Mouse (Mus musculus) kidney, embryonic 16.5 days (tissue): Measurements from ENCODE around the gene Reln. TPM values are rescaled to one million over a fixed set of nuclear protein-coding genes. Genes with fewer than 3 reads are reported as not detected.

ENCODE experiments used
- ATAC-seq: fragments of 200-750 bp; cut with Nextera tagmentation; 2 replicates; pipeline ENCODE4 v1.8.0; 2017; ENCODE audit warnings: moderate TSS enrichment; ENCODE audit not compliant: low FRiP score, low TSS enrichment
- H3K27ac ChIP-seq: fragments of 300-500 bp; sonication (generic); 2 replicates; pipeline ENCODE4 v1.5.1; 2014; ENCODE audit warnings: low read length
- H3K27me3 ChIP-seq: fragments of 300-500 bp; sonication (generic); 2 replicates; pipeline ENCODE4 v1.6.1; 2014; ENCODE audit warnings: low read length, control low read depth, mixed read lengths; ENCODE audit not compliant: insufficient read depth
- H3K36me3 ChIP-seq: fragments of 300-500 bp; sonication (generic); 2 replicates; pipeline ENCODE4 v1.6.1; 2014; ENCODE audit warnings: low read length, control low read depth, mixed read lengths; ENCODE audit not compliant: insufficient read depth
- H3K4me1 ChIP-seq: fragments of 300-500 bp; sonication (generic); 2 replicates; pipeline ENCODE4 v1.6.1; 2014; ENCODE audit warnings: low read length, control low read depth, mixed read lengths; ENCODE audit not compliant: insufficient read depth
- H3K4me2 ChIP-seq: fragments of 300-500 bp; sonication (generic); replicated peaks from 2 replicates; pipeline ENCODE4 v1.6.1; 2014; ENCODE audit warnings: low read depth, low read length
- H3K4me3 ChIP-seq: fragments of 300-500 bp; sonication (generic); 2 replicates; pipeline ENCODE4 v1.5.1; 2014; ENCODE audit warnings: mild to moderate bottlenecking, low read length
- H3K9ac ChIP-seq: fragments of 300-500 bp; sonication (generic); replicated peaks from 2 replicates; pipeline ENCODE4 v1.6.1; 2014; ENCODE audit warnings: low read length
- H3K9me3 ChIP-seq: fragments of 300-500 bp; sonication (generic); 2 replicates; pipeline ENCODE4 v1.6.1; 2016; ENCODE audit warnings: low read length, control low read depth
- WGBS: fragments of 180-500 bp; shearing (Covaris S2); extraction: QIAGEN DNeasy Blood & Tissue Kit; methylation state at CpG from one replicate; pipeline ENCODE4 v1.1.7; 2014; 5-methylcytosine and 5-hydroxymethylcytosine counted together
- polyA plus RNA-seq: library from polyadenylated mRNA; unstranded; fragments of >200 nt; fragmentation: Nextera tagmentation; extraction: Ambion mirVana; gene quantifications from 2 replicates; pipeline ENCODE4 v1.2.1, GENCODE M21; 2015

The Reln gene
- polyA plus RNA-seq, 1 experiment from 2014 or later, result 15.9 TPM

- no peak overlapping the region for H3K27ac ChIP-seq
- H3K4me2 ChIP-seq, result no peak overlapping the region
- no peaks in the 10 kb centered on the region for H3K36me3 ChIP-seq
- H3K4me3 ChIP-seq, result peak overlapping the region; percentile 3; the same call in 1 of the 2 replicates
- no peaks in the 10 kb centered on the region for H3K9me3 ChIP-seq
- peaks cover 22% of the 10 kb centered on the region for H3K4me1 ChIP-seq
- H3K9ac ChIP-seq, result no peak overlapping the region
- peaks cover 67% of the 10 kb centered on the region for H3K27me3 ChIP-seq
- WGBS, result 67% methylated on average over 7 of the region's 7 CpGs
- no peak for ATAC-seq
These were observed 2.0 kb downstream of the Reln start for GRCm38 (mm10) chr5:22342461-22342860.

GRCm38 (mm10) chr5:22340991-22341390 lies 3.5 kb downstream of the Reln start:
- no peak for ATAC-seq
- peaks cover 52% of the 10 kb centered on the region for H3K27me3 ChIP-seq
- H3K36me3 ChIP-seq, result no peaks in the 10 kb centered on the region
- WGBS, result 86% methylated on average over 8 of the region's 8 CpGs
- no peak overlapping the region for H3K4me2 ChIP-seq
- H3K9me3 ChIP-seq, result no peaks in the 10 kb centered on the region
- no peak overlapping the region for H3K4me3 ChIP-seq
- peaks cover 21% of the 10 kb centered on the region for H3K4me1 ChIP-seq
- no peak overlapping the region for H3K9ac ChIP-seq
- H3K27ac ChIP-seq, result no peak overlapping the region

GRCm38 (mm10) chr5:22335408-22335807 lies 9.1 kb downstream of the Reln start:
- Histone ChIP-seq H3K4me1 (no peaks in the 10 kb centered on the region; the same call in 1 of the 2 replicates), H3K4me2 (no peak overlapping the region), H3K9ac (no peak overlapping the region), H3K4me3 (no peak overlapping the region), H3K27ac (no peak overlapping the region), H3K9me3 (peaks cover 7% of the 10 kb centered on the region), H3K27me3 (peaks cover 5% of the 10 kb centered on the region; the same call in 1 of the 2 replicates), H3K36me3 (0 out of 2 replicates have a peak, but pooled peaks cover 4% of the 10 kb centered on the region)
- ATAC-seq, result peak; percentile 54; the same call in 1 of the 2 replicates
- 31% methylated on average over 3 of the region's 3 CpGs for WGBS

- 0 out of 2 replicates have a peak, but pooled peaks cover 4% of the 10 kb centered on the region for H3K36me3 ChIP-seq
- no peaks in the 10 kb centered on the region; the same call in 1 of the 2 replicates for H3K4me1 ChIP-seq
- H3K9ac ChIP-seq, result no peak overlapping the region
- no peak overlapping the region for H3K4me3 ChIP-seq
- no peak overlapping the region for H3K27ac ChIP-seq
- no peak overlapping the region for H3K4me2 ChIP-seq
- WGBS, result 35% methylated on average over 5 of the region's 5 CpGs
- peaks cover 7% of the 10 kb centered on the region for H3K9me3 ChIP-seq
- no peak for ATAC-seq
- no peaks in the 10 kb centered on the region for H3K27me3 ChIP-seq
These were observed 13.7 kb downstream of the Reln start for GRCm38 (mm10) chr5:22330802-22331201.

GRCm38 (mm10) chr5:22328431-22329359 lies 15.8 kb downstream of the Reln start:
- WGBS, result 86% methylated on average over 8 of the region's 8 CpGs
- Histone ChIP-seq H3K4me3 (no peak overlapping the region), H3K4me1 (no peaks in the 10 kb centered on the region)

GRCm38 (mm10) chr5:22327170-22327569 lies 17.3 kb downstream of the Reln start:
- no peaks in the 10 kb centered on the region for H3K4me1 ChIP-seq
- ATAC-seq, result no peak
- no peak overlapping the region for H3K4me3 ChIP-seq
- no peaks in the 10 kb centered on the region for H3K36me3 ChIP-seq
- H3K4me2 ChIP-seq, result no peak overlapping the region
- no peak overlapping the region for H3K9ac ChIP-seq
- no peak overlapping the region for H3K27ac ChIP-seq
- no peaks in the 10 kb centered on the region for H3K27me3 ChIP-seq
- 82% methylated on average over 3 of the region's 3 CpGs for WGBS
- no peaks in the 10 kb centered on the region for H3K9me3 ChIP-seq

More at GRCm38 (mm10) chr5:22328431-22329359, 15.8 kb downstream of the Reln start:
- no peak for ATAC-seq
- Histone ChIP-seq H3K27ac (no peak overlapping the region), H3K4me2 (no peak overlapping the region), H3K27me3 (no peaks in the 10 kb centered on the region), H3K36me3 (0 out of 2 replicates have a peak, but pooled peaks cover 2% of the 10 kb centered on the region), H3K9me3 (peaks cover 5% of the 10 kb centered on the region), H3K9ac (no peak overlapping the region)

- no peaks in the 10 kb centered on the region for H3K27me3 ChIP-seq
- 92% methylated on average over 1 of the region's 1 CpGs for WGBS
- H3K4me3 ChIP-seq, result no peak overlapping the region
- H3K4me2 ChIP-seq, result no peak overlapping the region
- H3K27ac ChIP-seq, result no peak overlapping the region
- no peak for ATAC-seq
- H3K9ac ChIP-seq, result no peak overlapping the region
- H3K9me3 ChIP-seq, result no peaks in the 10 kb centered on the region
- no peaks in the 10 kb centered on the region for H3K4me1 ChIP-seq
- H3K36me3 ChIP-seq, result no peaks in the 10 kb centered on the region
These were observed 20.7 kb downstream of the Reln start for GRCm38 (mm10) chr5:22323801-22324200.

- ATAC-seq, result no peak
- H3K4me3 ChIP-seq, result no peak overlapping the region
- 86% methylated on average over 1 of the region's 1 CpGs for WGBS
These were observed 26.7 kb downstream of the Reln start for GRCm38 (mm10) chr5:22317807-22318206.

GRCm38 (mm10) chr5:22316471-22316870 lies 28.0 kb downstream of the Reln start:
- Histone ChIP-seq H3K27ac (no peak overlapping the region), H3K36me3 (no peaks in the 10 kb centered on the region), H3K9me3 (no peaks in the 10 kb centered on the region), H3K4me2 (no peak overlapping the region), H3K9ac (no peak overlapping the region), H3K4me1 (no peaks in the 10 kb centered on the region), H3K27me3 (no peaks in the 10 kb centered on the region), H3K4me3 (no peak overlapping the region)
- ATAC-seq, result no peak
- 91% methylated on average over 7 of the region's 7 CpGs for WGBS

More at GRCm38 (mm10) chr5:22317807-22318206, 26.7 kb downstream of the Reln start:
- Histone ChIP-seq H3K9me3 (no peaks in the 10 kb centered on the region), H3K27ac (no peak overlapping the region), H3K27me3 (no peaks in the 10 kb centered on the region), H3K4me1 (no peaks in the 10 kb centered on the region), H3K4me2 (no peak overlapping the region), H3K9ac (no peak overlapping the region), H3K36me3 (no peaks in the 10 kb centered on the region)

GRCm38 (mm10) chr5:22315990-22316389 lies 28.5 kb downstream of the Reln start:
- Histone ChIP-seq H3K4me2 (no peak overlapping the region), H3K9ac (no peak overlapping the region), H3K4me1 (no peaks in the 10 kb centered on the region), H3K27ac (no peak overlapping the region), H3K9me3 (no peaks in the 10 kb centered on the region), H3K4me3 (no peak overlapping the region), H3K36me3 (no peaks in the 10 kb centered on the region), H3K27me3 (no peaks in the 10 kb centered on the region)
- 88% methylated on average over 2 of the region's 2 CpGs for WGBS
- no peak for ATAC-seq
